Mouse (Mus musculus) right cerebral cortex, postnatal 36 days (tissue): ENCODE measurements at regions not wholly inside any gene's neighbourhood (a gene's known extent, or its start where the extent isn't known, plus 50 kb on each side); places are given as distances from the start of the nearest gene placed in this dataset.

Source experiments
- DNase-seq, 2 experiments: peaks; one replicate each; pipeline ENCODE4 v3.0.0; 2022; ENCODE audit warnings: low spot score in 2 of 2, mixed read lengths in 1 of 2

- no peak for DNase-seq
Observed at GRCm38 (mm10) chr3:117038280-117038927, 69.6 kb upstream of the Palmd start.
